Mouse (Mus musculus) left cerebral cortex, postnatal 10 days (tissue): Measurements from ENCODE around the gene Rangap1. TPM values are rescaled to one million over a fixed set of nuclear protein-coding genes. Genes with fewer than 3 reads are reported as not detected.

Experiments
- DNase-seq, 2 experiments: peaks; one replicate each; pipeline ENCODE4 v3.0.0; 2021 to 2022; ENCODE audit warnings: low spot score in 2 of 2, mixed read lengths in 1 of 2; ENCODE audit errors: extremely low spot score in 1 of 2
- intact Hi-C: fragments of 180-260 bp; cut with DNase I; formaldehyde crosslinking; loops from one replicate; pipeline ENCODE4 v1.15.1; 2025
- total RNA-seq, 2 experiments: library from RNA; stranded (reverse); gene quantifications; 2 replicates each; pipeline ENCODE4 v1.2.3; 2021

Rangap1 gene
- total RNA-seq: 100 to 1,000 TPM; 200 to 211 TPM

DNA sequence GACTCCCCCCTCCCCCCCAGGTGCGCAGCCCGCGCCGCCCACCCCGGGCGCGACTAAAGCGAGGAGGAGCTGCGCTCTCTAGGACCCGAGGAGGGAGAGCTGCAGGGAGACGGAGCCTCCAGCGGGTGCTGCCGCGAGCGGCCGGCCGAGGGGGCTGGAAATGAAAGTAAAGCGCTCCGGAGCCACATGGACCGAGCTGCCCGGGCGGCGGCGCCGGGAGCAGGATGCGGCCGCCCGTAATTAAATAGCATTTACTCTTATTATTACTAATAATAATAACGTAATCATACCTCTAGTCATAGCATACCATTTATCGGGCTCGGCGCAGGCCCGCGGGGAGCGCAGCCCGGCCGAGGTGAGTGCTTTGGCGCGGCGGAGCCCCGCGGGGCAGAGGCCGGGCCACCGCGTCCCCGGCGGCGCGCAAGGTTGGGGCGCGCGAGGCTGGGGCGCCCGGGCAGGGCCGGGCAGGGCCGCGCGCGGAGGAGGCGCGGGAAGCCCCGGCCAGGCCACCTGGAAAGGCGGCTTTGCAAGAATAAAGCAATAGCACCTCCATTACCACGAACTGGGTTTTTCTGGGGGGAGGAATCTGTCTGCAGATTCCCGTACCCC is at the start of gene Rangap1, which contains the start of gene Zc3h7b:
TSS of gene Rangap1 (minus strand) at position 539 of the 609 bp plus-strand sequence.
TSS of gene Zc3h7b (plus strand) at position 66 of the 609 bp plus-strand sequence.
- intact Hi-C loops: loop anchor here (5.0 kb wide), 1 partner anchor 67 kb away; no protein-coding TSS in a partner anchor
- peak; percentile 64 to 89 for DNase-seq

- no peak for DNase-seq
- intact Hi-C loops: no loop called here
Measured at GRCm38 (mm10) chr15:81792444-81792843, 47.1 kb upstream of the Rangap1 start.

DNA sequence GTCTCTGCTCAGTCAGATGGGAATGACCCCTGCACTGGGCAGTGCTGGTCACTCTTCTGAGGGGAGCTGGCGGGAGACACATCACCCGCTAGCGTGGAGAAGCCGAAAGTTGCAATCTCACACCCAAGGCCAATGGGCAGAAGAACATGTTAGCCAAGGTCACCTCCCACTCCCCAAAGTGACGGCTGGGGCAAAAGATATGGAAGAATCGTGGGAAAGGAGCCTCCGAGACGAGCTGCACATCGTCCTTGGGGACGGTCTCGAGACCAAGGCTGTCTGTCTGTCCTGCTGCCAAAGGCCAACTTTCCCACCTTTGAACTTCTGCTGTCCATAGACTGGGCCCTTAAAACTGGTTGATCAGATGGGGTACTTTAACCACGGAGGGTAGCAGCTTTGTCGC is 42.2 kb upstream of the Rangap1 start:
- intact Hi-C loops: no loop called here
- no peak for DNase-seq

GRCm38 (mm10) chr15:81785701-81786100 is 40.4 kb upstream of the Rangap1 start:
- no peak for DNase-seq
- intact Hi-C loops: no loop called here

GRCm38 (mm10) chr15:81784762-81785161 is 39.4 kb upstream of the Rangap1 start:
- no peak for DNase-seq
- intact Hi-C loops: no loop called here

DNA sequence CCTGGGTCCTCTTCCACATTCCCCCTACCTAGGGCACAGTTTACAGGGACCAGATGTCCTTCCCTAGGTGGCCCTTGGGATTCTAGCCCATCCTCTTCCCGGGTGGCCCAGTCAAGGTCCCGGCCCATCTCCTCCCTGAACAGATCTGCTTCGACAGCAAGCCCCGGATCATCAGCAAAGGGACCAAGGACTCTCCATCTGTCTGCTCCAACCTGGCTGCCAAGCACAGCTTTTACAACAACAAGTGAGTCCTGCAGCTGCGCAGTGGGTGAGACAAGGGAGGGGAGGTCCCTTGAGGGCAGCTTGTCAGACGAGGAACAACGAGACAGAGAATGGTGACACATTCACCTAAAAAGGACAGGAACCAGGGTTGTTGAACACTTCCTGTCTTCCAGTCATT is 36.5 kb upstream of the Rangap1 start:
- intact Hi-C loops: no loop called here
- DNase-seq: no peak

DNA sequence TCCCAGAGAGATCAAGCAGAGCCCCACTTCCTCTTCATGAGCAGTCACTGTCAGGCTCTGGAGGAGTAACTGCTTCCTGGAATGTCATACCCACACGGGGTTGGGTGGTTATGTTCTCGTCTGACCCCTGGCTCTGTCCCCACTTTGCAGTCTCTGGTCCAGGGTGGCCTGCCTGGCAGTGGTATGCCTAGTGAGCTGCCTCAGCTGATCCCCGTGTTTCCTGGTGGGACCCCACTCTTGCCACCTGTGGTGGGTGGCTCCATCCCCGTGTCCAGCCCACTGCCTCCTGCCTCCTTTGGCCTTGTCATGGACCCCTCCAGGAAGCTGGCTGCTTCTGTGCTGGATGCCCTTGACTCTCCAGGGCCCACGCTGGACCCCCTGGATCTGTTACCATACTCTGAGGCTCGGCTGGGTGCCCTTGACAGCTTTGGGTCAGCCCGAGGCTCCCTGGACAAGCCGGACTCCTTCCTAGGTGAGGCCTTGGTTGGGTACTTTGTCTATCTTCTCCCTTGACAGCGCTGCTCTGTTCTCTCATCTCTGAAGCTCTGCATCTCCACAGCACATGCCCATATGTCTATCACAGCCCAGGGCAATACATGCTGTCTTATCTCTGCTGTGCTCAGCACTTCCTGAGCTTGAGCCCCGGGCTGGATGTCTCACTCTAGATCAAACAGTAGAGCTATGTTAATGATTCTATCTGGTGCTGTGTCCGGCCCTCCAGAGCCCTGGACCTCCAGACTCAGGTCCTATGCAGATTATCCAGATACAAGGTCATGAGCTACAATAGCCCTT is 31.5 kb upstream of the Rangap1 start:
- DNase-seq: no peak
- intact Hi-C loops: no loop called here

DNA sequence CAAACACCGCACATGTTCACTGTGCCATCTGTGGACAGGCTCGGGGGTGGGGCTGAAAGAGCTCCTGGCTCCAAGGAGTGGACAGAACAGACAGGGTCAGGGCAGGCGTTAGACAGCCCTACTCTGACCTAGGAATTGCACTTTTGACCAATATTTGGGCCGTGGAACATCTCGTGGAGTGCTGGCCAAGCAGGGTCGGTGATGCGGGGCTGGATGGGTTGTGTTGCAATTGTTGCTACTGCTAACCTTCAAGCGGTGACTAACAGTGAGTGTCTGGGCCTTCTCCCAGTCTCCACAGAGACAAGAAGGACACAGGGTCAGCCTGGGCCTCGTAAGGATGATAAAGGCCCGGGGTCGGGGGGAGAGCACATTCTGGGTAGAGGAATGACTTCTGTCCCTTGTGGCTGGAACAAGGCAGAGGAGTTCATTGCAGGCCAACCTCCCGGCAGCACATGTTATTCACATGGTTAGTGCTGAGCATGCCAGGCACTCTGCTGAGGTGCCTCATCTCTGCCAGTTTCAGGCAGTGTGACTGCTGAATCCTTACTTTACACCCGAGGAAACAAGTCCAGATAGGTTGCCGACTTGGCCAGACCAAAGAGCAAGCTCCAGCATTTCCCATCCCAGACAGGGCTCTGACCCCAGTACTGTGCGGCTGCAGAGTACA is 29.3 kb upstream of the Rangap1 start:
- DNase-seq: no peak
- intact Hi-C loops: no loop called here

DNA sequence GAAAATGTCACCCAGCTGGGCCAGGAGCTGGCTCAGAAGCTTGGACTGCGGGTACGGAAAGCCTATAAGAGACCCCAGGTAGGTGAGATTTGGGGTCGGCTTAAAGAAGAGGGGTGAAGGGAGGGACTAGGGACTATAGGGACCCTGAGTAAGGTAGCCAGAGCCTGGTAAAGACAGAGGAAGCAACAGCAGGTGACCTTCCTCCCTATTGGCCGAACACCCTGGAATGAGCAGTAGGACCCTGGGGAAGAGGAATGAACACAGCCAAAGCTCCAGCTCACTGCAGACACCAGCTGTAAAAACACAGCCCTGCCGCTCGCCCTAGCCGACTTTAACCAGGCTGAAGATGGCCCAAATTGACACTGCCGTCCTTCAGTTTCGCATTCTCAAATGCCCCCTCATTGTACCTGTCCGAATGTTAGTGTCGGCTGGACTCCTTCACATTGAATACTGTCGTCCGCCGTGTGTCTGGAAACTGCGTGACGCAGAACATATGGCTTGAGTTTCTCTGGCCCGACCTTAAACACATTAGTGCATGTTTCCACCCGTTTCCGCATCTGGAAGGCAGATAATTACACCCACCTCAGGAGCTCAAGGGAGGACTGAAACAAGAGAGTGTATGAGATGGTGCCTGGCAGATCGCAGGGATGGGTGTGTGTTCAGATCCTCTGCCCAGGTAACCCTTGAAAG is 27.2 kb upstream of the Rangap1 start:
- intact Hi-C loops: no loop called here
- DNase-seq: no peak

GRCm38 (mm10) chr15:81769037-81769436 is 23.7 kb upstream of the Rangap1 start:
- no peak for DNase-seq
- intact Hi-C loops: no loop called here

- intact Hi-C loops: no loop called here
- DNase-seq: no peak
Measured at GRCm38 (mm10) chr15:81766439-81766838, 21.1 kb upstream of the Rangap1 start.

GRCm38 (mm10) chr15:81765651-81766050 is 20.3 kb upstream of the Rangap1 start:
- intact Hi-C loops: no loop called here
- no peak for DNase-seq

DNA sequence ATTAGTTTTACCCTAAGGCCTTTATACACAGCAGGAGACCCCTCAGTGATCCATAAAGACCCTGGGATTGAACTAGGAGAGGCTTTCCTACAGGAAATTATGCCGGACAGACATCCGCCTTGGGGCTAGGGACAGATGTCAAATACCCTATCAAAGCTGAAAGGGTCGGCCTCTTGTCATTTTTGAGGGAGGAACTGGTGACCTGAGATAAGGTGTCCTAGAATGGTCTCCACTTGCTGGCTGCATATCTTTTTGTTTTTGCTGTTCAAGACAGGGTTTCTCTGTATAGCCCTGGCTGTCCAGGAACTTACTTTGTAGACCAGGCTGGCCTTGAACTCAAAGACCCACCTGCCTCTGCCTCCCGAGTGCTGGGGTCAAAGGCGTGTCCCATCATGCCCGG is 19.2 kb upstream of the Rangap1 start:
- intact Hi-C loops: no loop called here
- no peak for DNase-seq

DNA sequence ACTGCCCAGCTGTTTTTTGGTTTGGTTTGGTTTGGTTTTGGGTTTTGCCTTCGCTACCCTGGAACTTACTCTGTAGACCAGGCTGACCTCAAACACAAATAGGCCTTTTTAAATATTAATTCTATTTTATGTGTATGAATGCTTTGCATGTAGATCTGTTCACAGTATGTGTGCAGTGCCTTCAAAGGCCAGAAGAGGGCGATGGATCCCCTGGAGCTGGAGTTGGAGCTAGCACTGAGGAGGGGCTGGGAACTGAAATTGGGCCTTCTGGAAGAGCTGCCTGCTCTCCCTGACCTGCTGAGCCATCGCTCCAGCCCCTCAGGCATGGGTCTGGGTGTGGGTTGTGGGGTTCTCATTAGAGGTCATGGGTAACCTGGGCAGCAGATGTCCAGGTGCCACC is 16.6 kb upstream of the Rangap1 start:
- intact Hi-C loops: no loop called here

DNA sequence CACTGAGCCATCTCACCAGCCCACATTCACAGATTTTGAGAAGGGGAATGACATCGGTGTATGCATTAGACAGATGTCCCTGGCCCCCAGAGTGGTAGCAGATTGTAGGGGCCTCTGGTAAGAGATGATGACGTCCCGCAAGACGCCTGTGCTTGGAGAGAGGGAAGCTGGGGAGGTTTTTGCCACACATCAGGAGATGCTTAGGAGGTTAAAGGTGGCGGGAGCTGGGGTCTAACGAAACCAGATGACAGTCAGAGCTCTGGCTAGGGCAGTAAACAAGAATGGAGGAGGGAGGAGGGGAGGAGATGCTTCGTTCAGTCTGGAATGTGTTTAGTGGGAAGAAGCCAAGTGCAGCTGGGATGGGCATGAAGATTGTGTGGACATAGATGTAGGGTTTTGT is 16.1 kb upstream of the Rangap1 start:
- intact Hi-C loops: no loop called here
- no peak for DNase-seq

More for the DNA sequence above, 16.6 kb upstream of the Rangap1 start:
- no peak for DNase-seq

- intact Hi-C loops: no loop called here
- no peak for DNase-seq
Measured at GRCm38 (mm10) chr15:81760361-81761079, 15.2 kb upstream of the Rangap1 start.

DNA sequence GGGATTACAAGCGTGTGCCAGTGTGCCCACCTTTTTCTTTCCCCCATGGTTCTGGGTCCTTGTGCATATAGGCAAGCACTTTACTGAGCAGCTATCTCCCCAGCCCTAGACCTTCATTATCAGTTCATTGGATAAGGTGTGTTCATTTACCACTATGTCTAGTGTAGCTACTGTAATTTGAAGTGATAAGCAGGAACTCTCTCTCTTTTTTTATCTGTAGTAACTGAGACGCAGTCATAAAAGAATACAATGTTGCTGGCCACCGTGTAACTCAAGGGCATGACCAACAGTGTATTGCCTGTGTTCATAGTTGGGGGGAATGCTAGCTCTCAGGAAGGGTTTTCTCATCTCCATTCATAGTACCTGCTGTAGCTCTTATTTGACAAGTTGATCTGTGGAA is 14.2 kb upstream of the Rangap1 start:
- DNase-seq: no peak
- intact Hi-C loops: no loop called here

- intact Hi-C loops: no loop called here
- DNase-seq: no peak
Measured at GRCm38 (mm10) chr15:81758701-81759100, 13.4 kb upstream of the Rangap1 start.

- intact Hi-C loops: no loop called here
- no peak for DNase-seq
Measured at GRCm38 (mm10) chr15:81753669-81754068, 8.3 kb upstream of the Rangap1 start.
